Mouse (Mus musculus): ENCODE data around the gene Rora. TPM values are rescaled to one million over a fixed set of nuclear protein-coding genes. Genes with fewer than 3 reads are reported as not detected.

Gene Rora
- polyA plus RNA-seq, 1 experiment from 2014 or later, result 6.1 TPM

- Histone ChIP-seq H3K36me3 (no peaks in the 10 kb centered on the region), H3K27ac (replicated peaks) (no peak overlapping the region), H3K9me3 (no peaks in the 10 kb centered on the region), H3K9ac (no peak overlapping the region), H3K4me2 (no peak overlapping the region), H3K4me3 (no peak overlapping the region), H3K4me1 (no peaks in the 10 kb centered on the region; the same call in 1 of the 2 replicates), H3K27me3 (replicated peaks) (0 out of 2 replicates have a peak, but pooled peaks cover 3% of the 10 kb centered on the region)
- no peak for ATAC-seq (ENCODE audit: extremely low read depth, insufficient number of reproducible peaks, low FRiP score, low TSS enrichment)
These were observed 527.8 kb downstream of the Rora start for GRCm38 (mm10) chr9:69181411-69181810.

GRCm38 (mm10) chr9:69183888-69184287 lies 530.3 kb downstream of the Rora start:
- H3K9ac ChIP-seq, result no peak overlapping the region
- H3K4me3 ChIP-seq, result no peak overlapping the region
- no peak overlapping the region for H3K27ac ChIP-seq (replicated peaks)
- no peaks in the 10 kb centered on the region; the same call in 1 of the 2 replicates for H3K4me1 ChIP-seq
- ATAC-seq (ENCODE audit: extremely low read depth, insufficient number of reproducible peaks, low FRiP score, low TSS enrichment), result no peak
- no peak overlapping the region for H3K4me2 ChIP-seq
- 81% methylated on average over 4 of the region's 4 CpGs for WGBS
- 0 out of 2 replicates have a peak, but pooled peaks cover 3% of the 10 kb centered on the region for H3K27me3 ChIP-seq (replicated peaks)
- H3K36me3 ChIP-seq, result no peaks in the 10 kb centered on the region
- H3K9me3 ChIP-seq, result peaks cover 10% of the 10 kb centered on the region; the same call in 1 of the 2 replicates

GRCm38 (mm10) chr9:69190726-69191125 lies 537.1 kb downstream of the Rora start:
- Histone ChIP-seq H3K4me2 (no peak overlapping the region), H3K27ac (replicated peaks) (no peak overlapping the region), H3K4me3 (no peak overlapping the region), H3K9me3 (peaks cover 10% of the 10 kb centered on the region; the same call in 1 of the 2 replicates), H3K27me3 (replicated peaks) (no peaks in the 10 kb centered on the region), H3K4me1 (peaks cover 7% of the 10 kb centered on the region), H3K36me3 (no peaks in the 10 kb centered on the region), H3K9ac (no peak overlapping the region)
- ATAC-seq (ENCODE audit: extremely low read depth, insufficient number of reproducible peaks, low FRiP score, low TSS enrichment), result no peak
- WGBS, result 64% methylated on average over 1 of the region's 1 CpGs

- no peaks in the 10 kb centered on the region for H3K27me3 ChIP-seq (replicated peaks)
- H3K9me3 ChIP-seq, result peaks cover 8% of the 10 kb centered on the region; the same call in 1 of the 2 replicates
- no peaks in the 10 kb centered on the region for H3K36me3 ChIP-seq
- H3K4me1 ChIP-seq, result peaks cover 14% of the 10 kb centered on the region
- 85% methylated on average over 8 of the region's 8 CpGs for WGBS
- no peak overlapping the region for H3K27ac ChIP-seq (replicated peaks)
- H3K9ac ChIP-seq, result no peak overlapping the region
- no peak for ATAC-seq (ENCODE audit: extremely low read depth, insufficient number of reproducible peaks, low FRiP score, low TSS enrichment)
- no peak overlapping the region for H3K4me3 ChIP-seq
- no peak overlapping the region for H3K4me2 ChIP-seq
These were observed 538.9 kb downstream of the Rora start for GRCm38 (mm10) chr9:69192446-69192845.

GRCm38 (mm10) chr9:69194638-69195605 lies 541.3 kb downstream of the Rora start:
- H3K36me3 ChIP-seq, result no peaks in the 10 kb centered on the region
- no peak for ATAC-seq (ENCODE audit: extremely low read depth, insufficient number of reproducible peaks, low FRiP score, low TSS enrichment)
- no peak overlapping the region for H3K9ac ChIP-seq
- no peak overlapping the region for H3K27ac ChIP-seq (replicated peaks)
- no peak overlapping the region for H3K4me3 ChIP-seq
- H3K9me3 ChIP-seq, result no peaks in the 10 kb centered on the region
- WGBS, result 76% methylated on average over 13 of the region's 13 CpGs
- no peaks in the 10 kb centered on the region for H3K27me3 ChIP-seq (replicated peaks)
- no peak overlapping the region for H3K4me2 ChIP-seq
- peaks cover 14% of the 10 kb centered on the region for H3K4me1 ChIP-seq

- WGBS, result 56% methylated on average over 5 of the region's 5 CpGs
- no peaks in the 10 kb centered on the region for H3K27me3 ChIP-seq (replicated peaks)
- peaks cover 7% of the 10 kb centered on the region for H3K4me1 ChIP-seq
- no peak for ATAC-seq (ENCODE audit: extremely low read depth, insufficient number of reproducible peaks, low FRiP score, low TSS enrichment)
- H3K27ac ChIP-seq (replicated peaks), result no peak overlapping the region
- no peaks in the 10 kb centered on the region for H3K36me3 ChIP-seq
- no peak overlapping the region for H3K4me3 ChIP-seq
- H3K9ac ChIP-seq, result no peak overlapping the region
- H3K9me3 ChIP-seq, result no peaks in the 10 kb centered on the region
- H3K4me2 ChIP-seq, result no peak overlapping the region
These were observed 560.2 kb downstream of the Rora start for GRCm38 (mm10) chr9:69213796-69214195.

- Histone ChIP-seq H3K9me3 (no peaks in the 10 kb centered on the region), H3K27ac (replicated peaks) (no peak overlapping the region), H3K9ac (no peak overlapping the region), H3K4me2 (no peak overlapping the region), H3K27me3 (replicated peaks) (no peaks in the 10 kb centered on the region), H3K36me3 (no peaks in the 10 kb centered on the region), H3K4me3 (no peak overlapping the region), H3K4me1 (peaks cover 18% of the 10 kb centered on the region)
- 50% methylated on average over 3 of the region's 3 CpGs for WGBS
- ATAC-seq (ENCODE audit: extremely low read depth, insufficient number of reproducible peaks, low FRiP score, low TSS enrichment), result no peak
These were observed 571.3 kb downstream of the Rora start for GRCm38 (mm10) chr9:69224841-69225240.

- 35% methylated on average over 3 of the region's 3 CpGs for WGBS
- ATAC-seq (ENCODE audit: extremely low read depth, insufficient number of reproducible peaks, low FRiP score, low TSS enrichment), result no peak
- Histone ChIP-seq H3K27ac (replicated peaks) (no peak overlapping the region), H3K36me3 (no peaks in the 10 kb centered on the region), H3K4me2 (no peak overlapping the region), H3K9me3 (no peaks in the 10 kb centered on the region), H3K9ac (no peak overlapping the region), H3K4me1 (peaks cover 18% of the 10 kb centered on the region), H3K27me3 (replicated peaks) (no peaks in the 10 kb centered on the region), H3K4me3 (no peak overlapping the region)
These were observed 572.8 kb downstream of the Rora start for GRCm38 (mm10) chr9:69226424-69226823.

GRCm38 (mm10) chr9:69227806-69228205 lies 574.2 kb downstream of the Rora start:
- H3K9me3 ChIP-seq, result no peaks in the 10 kb centered on the region
- H3K4me2 ChIP-seq, result no peak overlapping the region
- H3K4me3 ChIP-seq, result no peak overlapping the region
- H3K27me3 ChIP-seq (replicated peaks), result no peaks in the 10 kb centered on the region
- H3K27ac ChIP-seq (replicated peaks), result no peak overlapping the region
- no peaks in the 10 kb centered on the region for H3K36me3 ChIP-seq
- no peak overlapping the region for H3K9ac ChIP-seq
- no peak for ATAC-seq (ENCODE audit: extremely low read depth, insufficient number of reproducible peaks, low FRiP score, low TSS enrichment)
- H3K4me1 ChIP-seq, result peaks cover 18% of the 10 kb centered on the region
- WGBS, result 71% methylated on average over 6 of the region's 6 CpGs

GRCm38 (mm10) chr9:69229935-69230334 lies 576.3 kb downstream of the Rora start:
- Histone ChIP-seq H3K9ac (no peak overlapping the region), H3K9me3 (no peaks in the 10 kb centered on the region), H3K27me3 (replicated peaks) (no peaks in the 10 kb centered on the region), H3K4me1 (peaks cover 27% of the 10 kb centered on the region), H3K27ac (replicated peaks) (no peak overlapping the region), H3K4me3 (no peak overlapping the region), H3K4me2 (no peak overlapping the region), H3K36me3 (no peaks in the 10 kb centered on the region)
- WGBS, result 75% methylated on average over 7 of the region's 7 CpGs
- ATAC-seq (ENCODE audit: extremely low read depth, insufficient number of reproducible peaks, low FRiP score, low TSS enrichment), result no peak

- no peak for ATAC-seq (ENCODE audit: extremely low read depth, insufficient number of reproducible peaks, low FRiP score, low TSS enrichment)
- H3K9ac ChIP-seq, result no peak overlapping the region
- 21% methylated on average over 7 of the region's 7 CpGs for WGBS
- no peak overlapping the region for H3K4me3 ChIP-seq
- no peak overlapping the region for H3K4me2 ChIP-seq
- no peaks in the 10 kb centered on the region for H3K36me3 ChIP-seq
- no peaks in the 10 kb centered on the region for H3K27me3 ChIP-seq (replicated peaks)
- no peaks in the 10 kb centered on the region for H3K9me3 ChIP-seq
- peak overlapping the region; percentile 6; the same call in 1 of the 2 replicates for H3K27ac ChIP-seq (replicated peaks)
- peaks cover 38% of the 10 kb centered on the region for H3K4me1 ChIP-seq
These were observed 580.9 kb downstream of the Rora start for GRCm38 (mm10) chr9:69234526-69234925.

- 28% methylated on average over 10 of the region's 10 CpGs for WGBS
- ATAC-seq (ENCODE audit: extremely low read depth, insufficient number of reproducible peaks, low FRiP score, low TSS enrichment), result no peak
- Histone ChIP-seq H3K27ac (replicated peaks) (peak overlapping the region; percentile 57), H3K4me1 (peaks cover 38% of the 10 kb centered on the region), H3K9ac (peak overlapping the region; percentile 61), H3K4me2 (peak overlapping the region; percentile 41), H3K36me3 (no peaks in the 10 kb centered on the region), H3K27me3 (replicated peaks) (no peaks in the 10 kb centered on the region), H3K4me3 (no peak overlapping the region), H3K9me3 (no peaks in the 10 kb centered on the region)
These were observed 583.7 kb downstream of the Rora start for GRCm38 (mm10) chr9:69237316-69237715.

Measured in heart, embryonic 13.5 days (tissue).